Mouse (Mus musculus): ENCODE measurements around the gene Reep3. TPM values are rescaled to one million over a fixed set of nuclear protein-coding genes. Genes with fewer than 3 reads are reported as not detected.
"Not testable (repeated sequence)": the region's sequence is repeated elsewhere in the genome, so short reads cannot be mapped to it uniquely, and the experiment has no call there.

Reep3 gene
- total RNA-seq, 2 experiments from 2014 or later, result 46.2 to 47.0 TPM

GRCm38 (mm10) chr10:67023092-67023491, 73.7 kb downstream of the Reep3 start:
- DNase-seq (ENCODE audit: low spot score in 2 of 2), result no peak

- no peak for DNase-seq (ENCODE audit: low spot score in 2 of 2)
These were observed 75.3 kb downstream of the Reep3 start for GRCm38 (mm10) chr10:67021494-67021893.

- DNase-seq (ENCODE audit: low spot score in 2 of 2), result no peak
These were observed 77.9 kb downstream of the Reep3 start for GRCm38 (mm10) chr10:67018875-67019274.

- no peak for DNase-seq (ENCODE audit: low spot score in 2 of 2)
These were observed 78.9 kb downstream of the Reep3 start for GRCm38 (mm10) chr10:67017891-67018290.

GRCm38 (mm10) chr10:67017315-67017714, 79.4 kb downstream of the Reep3 start:
- DNase-seq (ENCODE audit: low spot score in 2 of 2), result no peak

DNA sequence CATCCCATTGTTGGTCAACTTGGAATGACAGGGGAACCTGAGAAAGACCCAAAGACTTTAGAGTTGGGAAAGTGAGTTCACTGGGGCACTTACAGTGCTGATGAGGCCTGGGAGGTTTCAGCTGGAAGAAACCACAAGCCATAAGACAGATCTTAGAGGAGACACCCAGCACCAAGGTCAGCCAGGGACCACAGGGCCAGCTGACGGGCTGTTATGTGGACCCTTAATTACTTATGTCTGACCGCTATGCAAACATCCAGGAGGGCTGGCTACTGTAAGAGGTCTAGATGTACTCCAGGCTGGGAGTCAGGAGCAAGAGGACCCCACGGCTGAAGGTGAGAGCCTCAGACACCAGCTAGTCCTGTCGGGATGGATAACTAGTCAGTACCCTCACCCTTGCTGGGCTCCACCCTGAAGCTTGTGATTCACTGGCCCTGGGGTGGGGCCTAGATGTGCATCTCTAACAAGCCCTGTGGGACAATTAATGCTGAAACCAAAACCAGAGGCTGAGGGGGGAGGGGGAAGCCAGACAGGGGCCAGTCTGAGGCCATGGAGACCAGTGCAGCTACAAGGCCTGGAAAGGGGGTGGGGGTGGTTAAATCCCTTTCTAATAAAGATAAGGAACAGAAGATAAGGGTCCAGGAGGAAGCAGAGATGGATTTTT, 80.0 kb downstream of the Reep3 start:
- DNase-seq (ENCODE audit: low spot score in 2 of 2), result no peak

GRCm38 (mm10) chr10:67014746-67015145, 82.0 kb downstream of the Reep3 start:
- no peak for DNase-seq (ENCODE audit: low spot score in 2 of 2)

GRCm38 (mm10) chr10:67010521-67010920, 86.2 kb downstream of the Reep3 start:
- DNase-seq (ENCODE audit: low spot score in 2 of 2), result no peak

- no peak for DNase-seq (ENCODE audit: low spot score in 2 of 2)
These were observed 92.2 kb downstream of the Reep3 start for GRCm38 (mm10) chr10:67004527-67005042.

- DNase-seq (ENCODE audit: low spot score in 2 of 2), result peak; percentile 13 to 45
These were observed 92.8 kb downstream of the Reep3 start for GRCm38 (mm10) chr10:67003743-67004526.

DNA sequence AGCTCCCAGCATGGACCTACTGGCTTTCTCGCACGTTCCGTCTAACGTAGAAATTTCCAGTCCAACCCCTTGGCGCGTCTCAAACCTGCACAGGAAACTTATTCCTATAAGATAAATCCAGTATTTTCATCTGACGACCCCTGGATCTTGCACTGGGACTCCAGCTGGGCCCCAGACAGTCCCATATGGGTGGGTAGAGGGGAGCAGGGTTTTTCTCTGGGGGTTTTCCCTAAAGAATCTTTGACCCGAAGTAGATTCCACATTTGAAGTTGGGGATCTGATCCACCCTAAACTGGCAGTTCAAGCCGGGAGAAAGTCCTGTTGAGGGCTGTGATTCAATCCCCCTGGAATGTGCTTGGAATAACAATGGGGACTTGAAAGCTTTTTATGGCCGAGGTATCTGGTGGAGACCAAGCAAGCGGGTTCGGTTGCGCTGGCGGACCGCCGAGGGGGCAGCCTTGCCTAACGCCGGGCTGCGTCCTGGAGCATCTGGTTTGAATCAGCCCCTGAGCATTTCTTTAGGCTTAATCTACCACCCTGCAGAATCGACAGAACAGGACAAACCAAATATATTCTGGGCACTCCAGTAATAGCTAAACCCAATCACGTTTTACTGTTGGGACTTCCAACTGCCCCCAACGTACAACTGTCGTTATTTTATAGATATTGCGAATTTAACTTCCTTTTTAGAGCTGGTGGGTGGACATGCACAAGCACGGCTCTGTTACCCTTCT, 93.6 kb downstream of the Reep3 start:
- DNase-seq (ENCODE audit: low spot score in 2 of 2), result no peak

DNA sequence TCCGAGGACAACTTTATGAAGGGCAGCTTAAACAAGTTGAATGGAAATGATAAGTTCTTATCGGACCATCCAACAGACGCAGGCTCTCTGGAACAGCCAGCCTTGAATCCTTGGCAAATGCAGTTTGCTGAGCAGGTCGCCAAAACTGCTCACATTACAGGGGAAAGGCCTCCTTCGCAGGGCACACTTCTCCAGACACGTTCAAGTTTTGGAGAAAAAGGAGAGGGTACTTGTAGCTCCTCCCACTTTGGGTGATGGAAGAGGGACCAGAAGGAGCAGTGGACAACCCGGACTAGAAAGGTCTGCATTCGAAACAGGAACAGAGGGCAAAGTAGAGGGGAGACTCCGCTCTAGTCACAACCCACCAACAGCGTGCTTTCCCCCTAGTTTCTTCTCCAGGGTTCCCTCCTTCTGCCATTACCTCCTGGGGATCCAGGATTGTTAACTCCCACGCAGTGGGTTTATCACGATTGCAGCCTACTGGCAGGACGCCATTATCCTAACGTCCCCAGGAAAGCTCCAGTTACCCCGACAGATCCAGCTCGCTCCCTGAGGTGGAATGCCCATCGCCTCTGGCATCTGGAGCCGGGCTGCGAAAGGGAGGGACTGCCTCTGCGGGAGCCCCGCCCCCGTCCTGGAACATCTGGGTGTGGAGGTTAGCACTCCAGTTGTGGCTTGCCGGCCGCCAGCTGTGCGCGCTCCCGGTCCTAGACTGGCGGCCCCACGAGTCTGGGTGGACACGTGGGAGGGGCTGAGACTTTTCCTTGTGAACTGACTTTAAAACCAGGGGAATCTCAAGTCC, 94.3 kb downstream of the Reep3 start:
- peak; percentile 43 to 55 for DNase-seq (ENCODE audit: low spot score in 2 of 2)

GRCm38 (mm10) chr10:67000958-67001615, 95.7 kb downstream of the Reep3 start:
- not testable (repeated sequence) for DNase-seq (ENCODE audit: low spot score in 2 of 2)

DNA sequence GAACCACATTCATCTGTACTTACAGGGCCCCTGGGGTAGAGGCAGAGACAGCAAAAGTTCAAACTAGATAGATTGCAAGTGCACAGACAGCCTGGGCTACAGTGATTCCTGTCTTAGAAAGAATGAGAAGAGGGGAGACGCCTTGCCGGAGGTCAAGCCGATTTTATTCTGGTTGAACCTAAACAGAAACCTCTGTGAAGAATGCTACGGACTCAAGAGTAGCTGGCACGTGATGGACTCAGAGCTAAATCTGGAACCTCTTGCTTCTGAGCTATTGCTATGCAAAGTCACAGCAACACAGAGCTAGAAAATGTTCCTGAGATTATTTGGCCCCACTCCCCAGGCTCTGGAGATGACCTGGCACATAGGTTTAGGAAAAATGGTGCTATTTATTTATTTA, 96.6 kb downstream of the Reep3 start:
- DNase-seq (ENCODE audit: low spot score in 2 of 2), result no peak

- DNase-seq (ENCODE audit: low spot score in 2 of 2), result no peak
These were observed 98.0 kb downstream of the Reep3 start for GRCm38 (mm10) chr10:66998770-66999169.

DNA sequence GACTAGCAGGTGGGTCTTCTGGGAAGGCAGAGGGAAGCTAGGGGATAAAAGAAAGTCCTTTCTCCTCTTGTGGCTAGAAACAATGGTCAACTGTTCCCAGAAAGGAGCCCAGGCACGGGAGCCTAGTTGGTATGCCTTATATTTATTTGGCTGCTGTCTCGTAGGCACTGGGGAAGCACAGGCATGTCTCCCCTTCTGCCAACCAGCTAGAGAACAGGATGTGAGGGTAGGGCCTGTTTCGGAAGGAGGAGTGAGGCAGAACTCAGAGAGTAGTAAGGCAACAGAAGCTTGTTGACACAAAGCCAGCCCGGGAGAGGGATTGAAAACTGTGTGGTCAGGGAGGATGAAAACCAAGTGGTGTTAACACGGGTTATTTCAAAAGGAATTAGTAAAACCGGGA, 101.6 kb downstream of the Reep3 start:
- DNase-seq (ENCODE audit: low spot score in 2 of 2), result no peak

DNA sequence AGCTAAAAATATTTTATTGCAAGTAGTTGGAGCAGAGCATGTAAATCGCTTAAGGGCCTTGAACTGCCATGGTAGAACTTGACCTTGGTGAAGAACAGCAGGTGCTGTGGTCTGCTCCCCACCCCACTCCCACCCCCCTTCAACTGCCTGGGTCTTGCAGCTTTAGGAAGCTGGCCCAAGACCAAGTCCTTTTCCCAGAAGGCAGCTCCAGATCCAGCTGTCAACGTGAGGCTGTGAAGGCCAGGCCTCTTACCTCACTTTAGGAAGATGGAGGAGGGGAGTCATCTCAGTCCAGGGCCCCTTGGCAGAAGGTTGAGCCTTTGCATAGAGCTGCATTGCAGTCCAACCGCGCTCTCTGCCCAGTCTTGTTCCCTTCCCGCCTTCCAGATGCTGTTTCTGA, 102.3 kb downstream of the Reep3 start:
- no peak for DNase-seq (ENCODE audit: low spot score in 2 of 2)

DNA sequence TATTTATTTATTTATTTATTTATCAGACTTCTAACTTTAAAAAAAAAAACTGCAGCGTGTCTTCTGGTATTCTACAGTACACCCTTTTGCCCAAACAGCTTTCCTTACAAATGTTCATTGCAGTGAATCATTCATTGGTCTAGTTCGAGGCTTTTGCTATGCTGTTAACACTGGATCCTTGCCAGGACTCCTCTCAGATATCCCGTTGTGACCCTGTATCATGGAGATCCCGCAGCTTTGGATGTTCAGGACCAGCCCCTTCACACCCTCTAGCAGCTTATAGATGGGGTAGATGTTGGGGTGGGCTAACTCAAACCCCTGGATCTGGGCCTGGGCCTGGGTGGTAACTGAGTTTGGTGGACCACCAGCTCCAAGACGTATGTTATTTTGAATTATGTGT, 104.2 kb downstream of the Reep3 start:
- no peak for DNase-seq (ENCODE audit: low spot score in 2 of 2)

- DNase-seq (ENCODE audit: low spot score in 2 of 2), result no peak
These were observed 106.2 kb downstream of the Reep3 start for GRCm38 (mm10) chr10:66990506-66990905.

DNA sequence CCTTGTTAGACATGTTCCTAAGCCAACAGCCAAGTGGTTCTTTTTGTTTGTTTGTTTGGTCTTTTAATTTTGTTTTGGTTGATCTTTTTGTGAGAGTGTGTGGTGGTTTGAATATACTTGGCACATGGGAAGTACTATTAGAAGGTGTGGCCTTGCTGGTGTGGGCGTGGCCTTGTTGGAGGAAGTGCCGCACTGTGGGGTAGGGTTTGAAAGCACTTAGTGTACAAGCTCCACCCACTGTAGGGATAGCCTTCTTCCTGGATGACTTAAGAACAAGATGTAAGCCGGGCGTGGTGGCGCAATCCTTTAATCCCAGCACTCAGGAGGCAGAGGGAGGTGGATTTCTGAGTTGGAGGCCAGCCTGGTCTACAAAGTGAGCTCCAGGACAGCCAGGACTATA, 113.7 kb downstream of the Reep3 start:
- DNase-seq (ENCODE audit: low spot score in 2 of 2), result no peak

Measured in adrenal gland, postnatal 4 days (tissue).